Mouse (Mus musculus): Measurements from ENCODE around the gene Gm11168.
A peak's percentile ranks its signal among the peaks of the same experiment; 100 is the strongest.
"Not testable (repeated sequence)": the region's sequence is repeated elsewhere in the genome, so short reads cannot be mapped to it uniquely, and the experiment has no call there.

Gm11168 gene

DNA sequence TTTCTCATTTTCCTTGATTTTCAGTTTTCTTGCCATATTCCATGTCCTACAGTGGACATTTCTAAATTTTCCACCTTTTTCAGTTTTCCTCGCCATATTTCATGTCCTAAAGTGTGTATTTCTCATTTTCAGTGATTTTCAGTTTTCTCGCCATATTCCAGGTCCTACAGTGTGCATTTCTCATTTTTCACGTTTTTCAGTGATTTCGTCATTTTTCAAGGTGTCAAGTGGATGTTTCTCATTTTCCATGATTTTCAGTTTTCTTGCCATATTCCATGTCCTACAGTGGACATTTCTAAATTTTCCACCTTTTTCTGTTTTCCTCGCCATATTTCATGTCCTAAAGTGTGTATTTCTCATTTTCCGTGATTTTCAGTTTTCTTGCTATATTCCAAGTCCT, 22.5 kb downstream of the Gm11168 start:
- peak; percentile 73 for DNase-seq (ENCODE audit: low spot score)

- DNase-seq (ENCODE audit: low spot score), result not testable (repeated sequence)
Measured at GRCm38 (mm10) chr9:3026136-3026535, 23.0 kb downstream of the Gm11168 start.

DNA sequence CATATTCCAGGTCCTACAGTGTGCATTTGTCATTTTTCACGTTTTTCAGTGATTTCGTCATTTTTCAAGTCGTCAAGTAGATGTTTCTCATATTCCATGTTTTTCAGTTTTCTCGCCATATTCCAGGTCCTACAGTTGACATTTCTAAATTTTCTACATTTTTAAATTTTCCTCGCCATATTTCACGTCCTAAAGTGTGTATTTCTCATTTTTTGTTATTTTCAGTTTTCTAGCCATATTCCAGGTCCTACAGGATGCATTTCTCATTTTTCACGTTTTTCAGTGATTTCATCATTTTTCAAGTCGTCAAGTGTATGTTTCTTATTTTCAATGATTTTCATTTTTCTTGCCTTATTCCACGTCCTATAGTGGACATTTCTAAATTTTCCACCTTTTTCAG, 23.6 kb downstream of the Gm11168 start:
- DNase-seq (ENCODE audit: low spot score), result not testable (repeated sequence)

GRCm38 (mm10) chr9:3027200-3027599, 24.1 kb downstream of the Gm11168 start:
- DNase-seq (ENCODE audit: low spot score), result not testable (repeated sequence)

DNA sequence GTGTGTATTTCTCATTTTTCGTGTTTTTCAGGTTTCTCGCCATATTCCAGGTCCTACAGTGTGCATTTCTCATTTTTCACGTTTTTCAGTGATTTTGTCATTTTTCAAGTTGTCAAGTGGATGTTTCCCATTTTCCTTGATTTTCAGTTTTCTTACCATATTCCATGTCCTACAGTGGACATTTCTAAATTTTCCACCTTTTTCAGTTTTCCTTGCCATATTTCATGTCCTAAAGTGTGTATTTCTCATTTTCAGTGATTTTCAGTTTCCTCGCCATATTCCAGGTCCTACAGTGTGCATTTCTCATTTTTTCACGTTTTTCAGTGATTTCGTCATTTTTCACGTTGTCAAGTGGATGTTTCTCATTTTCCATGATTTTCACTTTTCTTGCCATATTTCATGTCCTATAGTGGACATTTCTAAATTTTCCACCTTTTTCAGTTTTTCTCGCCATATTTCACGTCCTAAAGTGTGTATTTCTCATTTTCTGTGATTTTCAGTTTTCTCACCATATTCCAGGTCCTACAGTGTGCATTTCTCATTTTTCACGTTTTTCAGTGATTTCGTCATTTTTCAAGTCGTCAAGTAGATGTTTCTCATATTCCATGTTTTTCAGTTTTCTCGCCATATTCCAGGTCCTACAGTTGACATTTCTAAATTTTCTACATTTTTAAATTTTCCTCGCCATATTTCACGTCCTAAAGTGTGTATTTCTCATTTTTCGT, 26.3 kb downstream of the Gm11168 start:
- DNase-seq (ENCODE audit: low spot score), result peak; percentile 46

DNA sequence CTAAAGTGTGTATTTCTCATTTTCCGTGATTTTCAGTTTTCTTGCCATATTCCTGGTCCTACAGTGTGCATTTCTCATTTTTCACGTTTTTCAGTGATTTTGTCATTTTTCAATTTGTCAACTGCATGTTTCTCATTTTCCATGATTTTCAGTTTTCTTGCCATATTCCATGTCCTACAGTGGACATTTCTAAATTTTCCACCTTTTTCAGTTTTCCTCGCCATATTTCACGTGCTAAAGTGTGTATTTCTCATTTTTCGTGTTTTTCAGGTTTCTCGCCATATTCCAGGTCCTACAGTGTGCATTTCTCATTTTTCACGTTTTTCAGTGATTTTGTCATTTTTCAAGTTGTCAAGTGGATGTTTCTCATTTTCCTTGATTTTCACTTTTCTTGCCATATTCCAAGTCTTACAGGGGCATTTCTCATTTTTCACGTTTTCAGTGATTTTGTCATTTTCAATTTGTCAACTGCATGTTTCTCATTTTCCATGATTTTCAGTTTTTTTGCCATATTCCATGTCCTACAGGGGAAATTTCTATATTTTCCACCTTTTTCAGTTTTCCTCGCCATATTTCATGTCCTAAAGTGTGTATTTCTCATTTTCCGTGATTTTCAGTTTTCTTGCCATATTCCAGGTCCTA, 27.7 kb downstream of the Gm11168 start:
- not testable (repeated sequence) for DNase-seq (ENCODE audit: low spot score)

DNA sequence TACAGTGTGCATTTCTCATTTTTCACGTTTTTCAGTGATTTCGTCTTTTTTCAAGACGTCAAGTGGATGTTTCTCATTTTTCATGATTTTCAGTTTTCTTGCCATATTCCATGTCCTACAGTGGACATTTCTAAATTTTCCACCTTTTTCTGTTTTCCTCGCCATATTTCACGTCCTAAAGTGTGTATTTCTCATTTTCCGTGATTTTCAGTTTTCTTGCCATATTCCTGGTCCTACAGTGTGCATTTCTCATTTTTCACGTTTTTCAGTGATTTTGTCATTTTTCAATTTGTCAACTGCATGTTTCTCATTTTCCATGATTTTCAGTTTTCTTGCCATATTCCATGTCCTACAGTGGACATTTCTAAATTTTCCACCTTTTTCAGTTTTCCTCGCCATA, 31.2 kb downstream of the Gm11168 start, which contains the start of gene Gm17535:
Gm17535 (plus strand) TSS at position 301 of the 400 bp plus-strand sequence.
- DNase-seq (ENCODE audit: low spot score), result not testable (repeated sequence)

GRCm38 (mm10) chr9:3036577-3036976, 33.4 kb downstream of the Gm11168 start, which contains the start of gene Gm10715:
Gene Gm10715, plus strand, starts transcription at chr9:3036877.
- not testable (repeated sequence) for DNase-seq (ENCODE audit: low spot score)

GRCm38 (mm10) chr9:3038161-3038560, 35.0 kb downstream of the Gm11168 start:
- DNase-seq (ENCODE audit: low spot score), result not testable (repeated sequence)

All from T-cell, adult 2 months (primary cell).